ENCODE assay signal across 25 mouse cellular contexts in genomic region chr2:130689011-130689410, GRCm38 (mm10). TPM values are rescaled to one million over a fixed set of nuclear protein-coding genes. Genes with fewer than 3 reads are reported as not detected.
"Had no signal": no experiment of that assay in that cellular context is flagged by ENCODE, and none has a peak within 500 bp of the region (broad histone marks: within the 10 kb centered on the region; RNA-seq: fewer than 3 reads in every experiment).

No protein-coding gene starts in this region.

- H3K27me3 ChIP-seq: hindbrain, embryonic 15.5 days; limb, embryonic 13.5 days; limb, embryonic 15.5 days had no signal

- DNase-seq: gastrocnemius, postnatal 14 days; gastrocnemius, postnatal 36 days; heart, adult 11 months; heart, adult 2 months; heart, postnatal 14 days; heart, postnatal 36 days; kidney, adult 11 months; kidney, adult 2 months; kidney, postnatal 10 days; kidney, postnatal 25 days; kidney, postnatal 4 days; left cerebral cortex, postnatal 4 days had no signal

- H3K4me3 ChIP-seq: heart, adult 2 months; heart, embryonic 13.5 days; heart, embryonic 15.5 days; hindbrain, embryonic 13.5 days; hindbrain, embryonic 15.5 days; layer of hippocampus, adult 2 months; left cerebral cortex, adult 2 months; limb, embryonic 13.5 days; limb, embryonic 15.5 days; liver, embryonic 12.5 days had no signal

- H3K4me2 ChIP-seq: heart, embryonic 11.5 days; heart, embryonic 13.5 days; heart, embryonic 15.5 days; hindbrain, embryonic 13.5 days; hindbrain, embryonic 15.5 days; limb, embryonic 13.5 days; limb, embryonic 15.5 days; liver, embryonic 12.5 days had no signal

- H3K36me3 ChIP-seq: hindbrain, embryonic 15.5 days had no signal

RNA-seq across cellular contexts. Expression of gene Slc4a11, which starts 8.3 kb away (rescaled TPM):
- total RNA-seq: gastrocnemius, adult 18-20 months; hematopoietic stem cell, adult 5-6 weeks; liver, adult 2 months had no signal
- polyA plus RNA-seq: liver, embryonic 12.5 days had no signal
